Mouse (Mus musculus) stomach, postnatal 0 days (tissue): ENCODE data around the gene Tusc2. TPM values are rescaled to one million over a fixed set of nuclear protein-coding genes. Genes with fewer than 3 reads are reported as not detected.
A peak's percentile ranks its signal among the peaks of the same experiment; 100 is the strongest.

Source experiments
- ATAC-seq: fragments of 200-750 bp; cut with Nextera tagmentation; 2 replicates; pipeline ENCODE4 v1.8.0; 2017; ENCODE audit not compliant: low FRiP score, low TSS enrichment
- DNase-seq: peaks from one replicate; pipeline ENCODE4 v3.0.0-alpha.2; 2016; ENCODE audit warnings: low spot score
- H3K27ac ChIP-seq: fragments of 300-500 bp; sonication (generic); replicated peaks from 2 replicates; pipeline ENCODE4 v1.5.1; 2014; ENCODE audit warnings: mild to moderate bottlenecking, control low read depth
- H3K27me3 ChIP-seq: fragments of 300-500 bp; sonication (generic); 2 replicates; pipeline ENCODE4 v1.6.1; 2014; ENCODE audit warnings: low read length; ENCODE audit not compliant: control insufficient read depth, insufficient read depth
- H3K36me3 ChIP-seq: fragments of 300-500 bp; sonication (generic); 2 replicates; pipeline ENCODE4 v1.6.1; 2014; ENCODE audit warnings: low read length, mixed read lengths; ENCODE audit not compliant: control insufficient read depth, insufficient read depth
- H3K4me1 ChIP-seq: fragments of 300-500 bp; sonication (generic); replicated peaks from 2 replicates; pipeline ENCODE4 v1.6.1; 2014; ENCODE audit warnings: antibody characterized with exemption; ENCODE audit not compliant: control insufficient read depth, insufficient read depth
- H3K4me2 ChIP-seq: fragments of 300-500 bp; sonication (generic); replicated peaks from 2 replicates; pipeline ENCODE4 v1.6.1; 2014; ENCODE audit warnings: low read depth, mild to moderate bottlenecking, control low read depth, moderate library complexity
- H3K4me3 ChIP-seq: fragments of 300-500 bp; sonication (generic); 2 replicates; pipeline ENCODE4 v1.5.1; 2014; ENCODE audit warnings: low read depth, low read length, control low read depth
- H3K9ac ChIP-seq: fragments of 300-500 bp; sonication (generic); 2 replicates; pipeline ENCODE4 v1.6.1; 2014; ENCODE audit warnings: mild to moderate bottlenecking, low read length, control low read depth, mixed read lengths
- H3K9me3 ChIP-seq: fragments of 300-500 bp; sonication (generic); 2 replicates; pipeline ENCODE4 v1.6.1; 2016; ENCODE audit warnings: low read length; ENCODE audit not compliant: control insufficient read depth
- CTCF ChIP-seq: IDR thresholded peaks from 2 replicates; pipeline ENCODE4 v1.5.1; 2016; ENCODE audit warnings: antibody characterized with exemption, low read depth, mild to moderate bottlenecking, moderate library complexity
- EP300 ChIP-seq: optimal IDR thresholded peaks from 2 replicates; pipeline ENCODE3; 2016; ENCODE audit warnings: antibody characterized with exemption
- WGBS: fragments of 180-500 bp; shearing (Covaris S2); extraction: QIAGEN DNeasy Blood & Tissue Kit; methylation state at CpG from one replicate; pipeline ENCODE4 v1.1.7; 2014; 5-methylcytosine and 5-hydroxymethylcytosine counted together
- polyA plus RNA-seq: library from polyadenylated mRNA; unstranded; fragments of >200 nt; fragmentation: Nextera tagmentation; extraction: Ambion mirVana; gene quantifications from 2 replicates; pipeline ENCODE4 v1.2.1, GENCODE M21; 2015

Gene Tusc2
- polyA plus RNA-seq, 1 experiment from 2014 or later: 44.9 TPM

DNA sequence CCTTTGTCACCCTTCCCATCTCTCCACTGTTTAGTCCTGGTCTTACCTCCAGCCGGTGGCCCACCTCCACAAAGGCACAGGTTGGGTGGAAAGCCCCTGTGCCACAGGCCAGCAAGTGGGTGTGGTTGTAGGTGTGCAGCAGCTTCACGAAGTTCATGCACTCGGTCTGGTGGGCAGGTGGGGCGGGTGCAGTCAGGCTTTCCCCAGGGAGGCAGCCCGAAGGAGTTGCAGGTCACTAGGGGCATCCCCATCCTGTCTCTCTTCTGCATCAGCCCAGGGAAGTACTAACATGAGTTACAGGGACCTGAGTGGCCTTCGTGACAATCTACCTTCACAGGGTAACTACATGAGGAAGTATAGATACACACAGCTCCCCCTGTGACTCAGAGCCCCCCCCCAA is 40.2 kb downstream of the Tusc2 start:
- H3K36me3 ChIP-seq: no peaks in the 10 kb centered on the region
- no peak overlapping the region for H3K9ac ChIP-seq
- DNase-seq (no peak), ATAC-seq (no peak)
- no peak overlapping the region for H3K4me3 ChIP-seq
- no peaks in the 10 kb centered on the region for H3K27me3 ChIP-seq
- WGBS: 64% methylated on average over 6 of the region's 6 CpGs
- H3K9me3 ChIP-seq: no peaks in the 10 kb centered on the region
- no peak for TF ChIP-seq CTCF
- no peak for TF ChIP-seq EP300
- no peak overlapping the region for H3K27ac ChIP-seq
- no peaks in the 10 kb centered on the region for H3K4me1 ChIP-seq
- no peak overlapping the region for H3K4me2 ChIP-seq

DNA sequence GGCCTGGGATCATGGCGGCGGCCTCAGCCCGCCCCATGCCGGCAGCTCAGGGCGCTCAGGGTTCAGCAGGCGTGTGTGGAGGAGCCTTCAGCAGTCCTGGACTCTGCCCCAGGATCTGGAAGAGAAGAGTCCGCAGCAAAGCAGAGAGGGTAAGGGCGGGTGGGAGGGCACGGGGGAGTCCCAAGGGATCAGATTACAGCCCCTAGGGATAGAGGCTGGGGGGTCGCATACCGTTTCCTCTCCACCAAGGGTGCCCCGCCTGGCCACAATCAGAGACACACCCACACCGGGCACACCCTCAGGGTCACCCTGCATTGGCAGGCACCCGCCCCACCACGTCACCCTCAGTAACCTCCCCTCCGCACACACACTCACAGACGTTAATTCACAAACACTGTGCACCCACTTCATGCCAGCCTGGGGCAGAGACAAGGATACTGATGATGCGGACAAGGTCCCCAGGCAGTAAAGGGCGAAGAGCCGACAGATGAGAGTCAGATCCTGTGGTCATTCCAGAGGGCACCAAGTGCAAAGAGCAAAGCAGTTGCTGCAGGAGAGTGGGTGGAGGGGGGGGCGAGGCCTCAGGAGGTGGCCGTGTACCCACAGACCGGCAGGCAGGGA is 42.1 kb downstream of the Tusc2 start:
- Histone ChIP-seq H3K9ac (peak overlapping the region; percentile 48; the same call in 1 of the 2 replicates), H3K36me3 (no peaks in the 10 kb centered on the region), H3K4me2 (peak overlapping the region; percentile 46), H3K4me3 (peak overlapping the region; percentile 19), H3K4me1 (peaks cover 7% of the 10 kb centered on the region; the same call in 1 of the 2 replicates), H3K27me3 (no peaks in the 10 kb centered on the region), H3K27ac (peak overlapping the region; percentile 75), H3K9me3 (no peaks in the 10 kb centered on the region)
- WGBS: 36% methylated on average over 22 of the region's 23 CpGs
- peak; percentile 84 for ATAC-seq
- peak; percentile 93 for DNase-seq
- TF ChIP-seq EP300: no peak
- 0 out of 2 replicates have a peak, but pooled peaks have one; percentile 2 for TF ChIP-seq CTCF

DNA sequence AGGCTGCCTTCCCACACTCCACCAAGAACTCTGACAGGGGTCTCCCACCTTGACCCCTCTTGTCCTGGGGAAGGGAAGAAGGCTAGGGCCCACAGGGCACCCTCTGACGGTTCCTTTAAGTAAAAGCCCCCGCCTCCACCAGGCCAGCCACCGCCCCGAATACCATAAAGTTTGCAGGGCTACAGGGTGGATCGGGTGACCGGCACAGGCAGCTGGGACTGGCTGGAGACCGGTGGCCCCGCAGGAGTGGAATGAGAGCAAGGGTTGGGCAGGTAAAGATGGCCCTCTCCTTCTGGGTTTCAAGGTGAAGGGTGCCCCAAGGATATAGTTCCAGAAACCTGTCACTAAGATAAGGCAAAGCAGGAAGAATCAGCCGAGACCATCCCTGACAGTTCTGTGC is 43.5 kb downstream of the Tusc2 start:
- Histone ChIP-seq H3K27ac (peak overlapping the region; percentile 61), H3K9ac (peak overlapping the region; percentile 31; the same call in 1 of the 2 replicates), H3K9me3 (no peaks in the 10 kb centered on the region), H3K27me3 (no peaks in the 10 kb centered on the region), H3K4me2 (peak overlapping the region; percentile 43), H3K4me3 (no peak overlapping the region; the same call in 1 of the 2 replicates), H3K36me3 (no peaks in the 10 kb centered on the region), H3K4me1 (peaks cover 10% of the 10 kb centered on the region)
- no peak for TF ChIP-seq EP300
- DNase-seq: peak; percentile 70
- 24% methylated on average over 9 of the region's 9 CpGs for WGBS
- 0 out of 2 replicates have a peak, but pooled peaks have one; percentile 27 for ATAC-seq

DNA sequence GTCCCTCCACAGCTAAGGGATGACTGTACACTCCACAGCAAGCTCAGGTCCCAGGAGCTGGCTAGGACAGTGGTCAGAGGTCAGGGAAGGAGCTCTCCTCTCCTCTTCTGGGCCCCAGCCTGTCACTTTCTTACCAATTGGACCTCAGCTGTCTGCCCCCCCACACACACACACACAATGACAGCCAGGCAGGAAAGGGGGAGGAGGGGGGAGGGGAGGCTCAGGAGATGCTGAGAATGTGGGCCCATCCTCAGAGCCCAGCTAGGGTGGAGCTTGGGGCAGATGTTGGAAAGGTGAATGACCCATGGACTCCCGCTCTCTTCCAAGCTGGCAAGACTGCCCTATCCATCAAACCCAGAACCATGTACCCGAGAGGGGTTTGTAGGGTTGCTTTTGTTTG is 44.0 kb downstream of the Tusc2 start:
- no peak overlapping the region; the same call in 1 of the 2 replicates for H3K4me3 ChIP-seq
- peak overlapping the region; percentile 53; the same call in 1 of the 2 replicates for H3K27ac ChIP-seq
- H3K9ac ChIP-seq: peak overlapping the region; percentile 31; the same call in 1 of the 2 replicates
- DNase-seq: no peak
- H3K36me3 ChIP-seq: no peaks in the 10 kb centered on the region
- TF ChIP-seq EP300 (no peak), CTCF (no peak)
- no peaks in the 10 kb centered on the region for H3K9me3 ChIP-seq
- no peaks in the 10 kb centered on the region for H3K27me3 ChIP-seq
- H3K4me2 ChIP-seq: peak overlapping the region; percentile 43
- H3K4me1 ChIP-seq: peaks cover 15% of the 10 kb centered on the region
- no peak for ATAC-seq
- WGBS: 46% methylated on average over 2 of the region's 2 CpGs

DNA sequence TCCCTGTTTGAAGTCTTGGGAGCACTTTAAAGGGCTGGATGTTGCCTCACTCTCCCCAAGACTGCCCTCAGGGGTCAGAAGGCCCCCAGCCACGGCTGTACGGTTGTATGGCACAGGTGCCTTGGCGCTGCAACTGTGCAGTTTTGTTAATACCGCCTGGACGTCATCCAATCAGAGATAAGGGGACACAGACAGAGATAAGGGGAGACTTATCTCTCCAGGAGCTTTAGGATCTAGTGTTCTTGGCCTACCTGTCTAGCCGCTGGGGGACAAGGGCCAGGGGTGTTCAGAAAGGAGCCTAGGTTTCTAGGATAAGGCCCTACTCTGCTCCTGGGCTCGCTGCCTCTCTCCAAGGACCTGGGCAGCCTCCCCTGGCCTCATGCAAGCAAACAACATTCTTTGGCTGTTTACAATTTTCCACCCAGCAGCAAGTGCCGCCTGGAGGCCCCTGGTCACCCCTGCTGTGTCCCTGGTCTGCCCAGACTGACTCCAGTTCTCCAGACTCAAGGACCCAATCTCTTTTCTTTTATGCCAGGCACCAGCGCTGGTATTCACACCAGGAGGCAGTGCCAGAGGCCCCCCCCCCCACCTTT is 44.7 kb downstream of the Tusc2 start:
- no peak overlapping the region for H3K4me3 ChIP-seq
- peaks cover 16% of the 10 kb centered on the region for H3K4me1 ChIP-seq
- H3K4me2 ChIP-seq: 0 out of 2 replicates have a peak overlapping the region, but pooled peaks have one; percentile 11
- H3K27me3 ChIP-seq: no peaks in the 10 kb centered on the region
- ATAC-seq (no peak), DNase-seq (peak; percentile 55)
- H3K9ac ChIP-seq: peak overlapping the region; percentile 28
- H3K9me3 ChIP-seq: no peaks in the 10 kb centered on the region
- no peaks in the 10 kb centered on the region for H3K36me3 ChIP-seq
- 51% methylated on average over 9 of the region's 9 CpGs for WGBS
- peak overlapping the region; percentile 53; the same call in 1 of the 2 replicates for H3K27ac ChIP-seq
- no peak for TF ChIP-seq CTCF
- no peak for TF ChIP-seq EP300
